ENCODE assay signal across 18 mouse cellular contexts in genomic region chrX:101882141-101882751, GRCm38 (mm10). TPM values are rescaled to one million over a fixed set of nuclear protein-coding genes. Genes with fewer than 3 reads are reported as not detected.
DNase-seq lines count a peak whose midpoint lies in the region; ATAC-seq and TF ChIP-seq lines count a peak whose summit lies in the region.
"Had no signal": no experiment of that assay in that cellular context is flagged by ENCODE, and none has a peak within 500 bp of the region (broad histone marks: within the 10 kb centered on the region; RNA-seq: fewer than 3 reads in every experiment).

No protein-coding gene starts in this region.

- H3K4me3 ChIP-seq in hindbrain, postnatal 0 days (ENCODE audit: low read length), result no peak overlapping the region
- no peak overlapping the region for H3K4me3 ChIP-seq in hindbrain, embryonic 12.5 days
- no peak overlapping the region for H3K4me3 ChIP-seq in olfactory bulb, adult 2 months (ENCODE audit: insufficient read depth, low read depth, low read length)
- H3K4me3 ChIP-seq: embryonic facial prominence, embryonic 15.5 days; heart, embryonic 15.5 days; limb, embryonic 10.5 days; neural tube, embryonic 12.5 days had no signal

- no peak overlapping the region for H3K9ac ChIP-seq in hindbrain, postnatal 0 days (replicated peaks; ENCODE audit: low read length)
- H3K9ac ChIP-seq in hindbrain, embryonic 12.5 days, result no peak overlapping the region
- H3K9ac ChIP-seq: embryonic facial prominence, embryonic 15.5 days; heart, embryonic 15.5 days; liver, postnatal 0 days; neural tube, embryonic 12.5 days had no signal

- H3K27ac ChIP-seq in hindbrain, postnatal 0 days, result no peak overlapping the region
- H3K27ac ChIP-seq in hindbrain, embryonic 12.5 days, result no peak overlapping the region
- peak overlapping the region; percentile 77 for H3K27ac ChIP-seq in olfactory bulb, adult 2 months (ENCODE audit: insufficient read depth, low read depth, low read length)
- H3K27ac ChIP-seq: embryonic facial prominence, embryonic 15.5 days; heart, embryonic 15.5 days; limb, embryonic 10.5 days; neural tube, embryonic 12.5 days had no signal

- peak; percentile 67 for DNase-seq in adrenal gland, adult 2 months
- DNase-seq in adrenal gland, postnatal 4 days (ENCODE audit: low spot score in 2 of 2), result no peak
- DNase-seq in hindbrain, postnatal 0 days (ENCODE audit: low spot score), result peak; percentile 1
- DNase-seq in adrenal gland, postnatal 36 days, result peak; percentile 40 to 52
- DNase-seq in layer of hippocampus, adult 8-10 months (ENCODE audit: low spot score in 2 of 2), result no peak
- no peak for DNase-seq in urinary bladder, postnatal 25 days (ENCODE audit: low spot score)
- DNase-seq: cerebellum, postnatal 10 days; kidney, adult 8-10 months; liver, postnatal 0 days; midbrain, embryonic 14.5 days; thymus, postnatal 14 days had no signal

- no peak for TF ChIP-seq CTCF in hindbrain, postnatal 0 days (IDR thresholded peaks at IDR 0.05; ENCODE audit: low read depth)
- no peak for TF ChIP-seq CTCF in olfactory bulb, adult 2 months (IDR thresholded peaks at IDR 0.05; ENCODE audit: insufficient read depth, low read depth, low read length)

- H3K4me2 ChIP-seq in hindbrain, postnatal 0 days (ENCODE audit: low read depth, low read length), result no peak overlapping the region
- no peak overlapping the region for H3K4me2 ChIP-seq in hindbrain, embryonic 12.5 days (replicated peaks)
- H3K4me2 ChIP-seq: embryonic facial prominence, embryonic 15.5 days; heart, embryonic 15.5 days; neural tube, embryonic 12.5 days had no signal

- H3K36me3 ChIP-seq in hindbrain, postnatal 0 days (ENCODE audit: insufficient read depth, low read length), result no peaks in the 10 kb centered on the region
- H3K36me3 ChIP-seq in hindbrain, embryonic 12.5 days, result no peaks in the 10 kb centered on the region
- H3K36me3 ChIP-seq: embryonic facial prominence, embryonic 15.5 days; G1E; heart, embryonic 15.5 days; limb, embryonic 10.5 days; neural tube, embryonic 12.5 days had no signal

- no peaks in the 10 kb centered on the region for H3K9me3 ChIP-seq in hindbrain, postnatal 0 days (ENCODE audit: low read length)
- no peaks in the 10 kb centered on the region for H3K9me3 ChIP-seq in hindbrain, embryonic 12.5 days (replicated peaks)
- H3K9me3 ChIP-seq: embryonic facial prominence, embryonic 15.5 days; G1E; heart, embryonic 15.5 days; limb, embryonic 10.5 days; neural tube, embryonic 12.5 days had no signal

- no peak for ATAC-seq in hindbrain, postnatal 0 days
- no peak for ATAC-seq in hindbrain, embryonic 12.5 days (ENCODE audit: low FRiP score)
- ATAC-seq: liver, postnatal 0 days had no signal

- no peak for TF ChIP-seq POLR2A in olfactory bulb, adult 2 months (IDR thresholded peaks at IDR 0.05; ENCODE audit: insufficient read depth, low read depth, low read length)

- 60% methylated on average over 3 of the region's 3 CpGs for WGBS in hindbrain, postnatal 0 days
- WGBS in hindbrain, embryonic 12.5 days, result 49% methylated on average over 3 of the region's 3 CpGs
- WGBS in olfactory bulb, adult 2 months, result 35% methylated on average over 3 of the region's 3 CpGs

- no peaks in the 10 kb centered on the region for H3K4me1 ChIP-seq in hindbrain, postnatal 0 days (ENCODE audit: insufficient read depth, low read length)
- no peaks in the 10 kb centered on the region for H3K4me1 ChIP-seq in hindbrain, embryonic 12.5 days
- H3K4me1 ChIP-seq in olfactory bulb, adult 2 months (ENCODE audit: control insufficient read depth, insufficient read depth, low read length), result peaks cover 10% of the 10 kb centered on the region
- H3K4me1 ChIP-seq: embryonic facial prominence, embryonic 15.5 days; neural tube, embryonic 12.5 days had no signal

- no peaks in the 10 kb centered on the region for H3K27me3 ChIP-seq in hindbrain, postnatal 0 days (ENCODE audit: insufficient read depth, low read length)
- peaks cover 32% of the 10 kb centered on the region for H3K27me3 ChIP-seq in hindbrain, embryonic 12.5 days
- H3K27me3 ChIP-seq: neural tube, embryonic 12.5 days had no signal

RNA-seq across cellular contexts. Expression of gene Nhsl2, which starts 33.1 kb away (rescaled TPM):
- 1 to 10 TPM; 2.9 to 8.4 TPM for total RNA-seq in adrenal gland, adult 2 months (2021)
- polyA plus RNA-seq in adrenal gland, adult 2 months (2012; rRNA removed), result 2.5 and 6.9 TPM in 2 replicates
- total RNA-seq in adrenal gland, postnatal 4 days (2021), result 10 to 100 TPM in 1 of 2 experiments, 1 to 10 TPM in 1; 9.2 to 11.4 TPM
- total RNA-seq in hindbrain, postnatal 0 days (2014; rRNA removed), result 32.5 and 38.7 TPM in 2 replicates
- polyA plus RNA-seq in hindbrain, postnatal 0 days (2015; fragmentation: Nextera tagmentation; extraction: Ambion mirVana), result 5.8 and 6.7 TPM in 2 replicates
- 14.7 and 17.5 TPM in 2 replicates for polyA plus RNA-seq in hindbrain, embryonic 12.5 days (2016; fragmentation: Nextera tagmentation; extraction: Ambion mirVana)
- 1 to 10 TPM; 3.6 to 7.1 TPM for total RNA-seq in adrenal gland, postnatal 36 days (2021)
- not detected in 2 replicates for polyA plus RNA-seq in olfactory bulb, adult 2 months (2012; ENCODE audit: insufficient read depth, insufficient read length, low replicate concordance, missing spikeins)
- total RNA-seq in layer of hippocampus, adult 8-10 months (2022), result 10 to 100 TPM; 37.4 to 52.7 (median 48.8) TPM

Comparison
In these comparisons a context has a peak if more than half of its experiments do, and no peak if none do; other contexts are left out.
1. DNase-seq: peak in adrenal gland, adult 2 months (single experiment), hindbrain, postnatal 0 days (single experiment) and adrenal gland, postnatal 36 days (2 of 2); none in adrenal gland, postnatal 4 days (0 of 2), layer of hippocampus, adult 8-10 months (0 of 2) and urinary bladder, postnatal 25 days (single experiment).